Mouse (Mus musculus) liver, embryonic 16.5 days (tissue): ENCODE results near the gene Tbc1d5. TPM values are rescaled to one million over a fixed set of nuclear protein-coding genes. Genes with fewer than 3 reads are reported as not detected.

Experiments used
- ATAC-seq: fragments of 200-750 bp; cut with Nextera tagmentation; 2 replicates; pipeline ENCODE4 v1.8.0; 2017; ENCODE audit warnings: low read depth, mild to moderate bottlenecking, moderate number of reproducible peaks, moderate library complexity
- H3K27ac ChIP-seq: fragments of 300-500 bp; sonication (generic); 2 replicates; pipeline ENCODE4 v1.5.1; 2014; ENCODE audit warnings: mild to moderate bottlenecking, low read length
- H3K27me3 ChIP-seq: fragments of 300-500 bp; sonication (generic); 2 replicates; pipeline ENCODE4 v1.6.1; 2014; ENCODE audit warnings: low read depth, low read length, mixed read lengths; ENCODE audit not compliant: control insufficient read depth, insufficient read depth
- H3K36me3 ChIP-seq: fragments of 300-500 bp; sonication (generic); 2 replicates; pipeline ENCODE4 v1.6.1; 2014; ENCODE audit warnings: mild to moderate bottlenecking; ENCODE audit not compliant: control insufficient read depth, insufficient read depth
- H3K4me1 ChIP-seq: fragments of 300-500 bp; sonication (generic); 2 replicates; pipeline ENCODE4 v1.6.1; 2014; ENCODE audit warnings: low read depth, low read length, mixed read lengths; ENCODE audit not compliant: control insufficient read depth
- H3K4me2 ChIP-seq: fragments of 300-500 bp; sonication (generic); 2 replicates; pipeline ENCODE4 v1.6.1; 2014; ENCODE audit warnings: low read depth, low read length, mixed read lengths
- H3K4me3 ChIP-seq: fragments of 300-500 bp; sonication (generic); 2 replicates; pipeline ENCODE4 v1.5.1; 2014; ENCODE audit warnings: low read depth, mild to moderate bottlenecking, low read length
- H3K9ac ChIP-seq: fragments of 300-500 bp; sonication (generic); 2 replicates; pipeline ENCODE4 v1.6.1; 2014; ENCODE audit warnings: low read depth, low read length
- H3K9me3 ChIP-seq: fragments of 300-500 bp; sonication (generic); replicated peaks from 2 replicates; pipeline ENCODE4 v1.6.1; 2016; ENCODE audit warnings: low read length; ENCODE audit not compliant: control insufficient read depth
- WGBS: fragments of 180-500 bp; shearing (Covaris S2); extraction: QIAGEN DNeasy Blood & Tissue Kit; methylation state at CpG from one replicate; pipeline ENCODE4 v1.1.7; 2014; ENCODE audit not compliant: insufficient replicate concordance; 5-methylcytosine and 5-hydroxymethylcytosine counted together
- polyA plus RNA-seq: library from polyadenylated mRNA; unstranded; fragments of >200 nt; fragmentation: Nextera tagmentation; extraction: Ambion mirVana; gene quantifications from 2 replicates; pipeline ENCODE4 v1.2.1, GENCODE M21; 2015

Tbc1d5 gene
- polyA plus RNA-seq, 1 experiment from 2014 or later = 4.3 TPM

- no peaks in the 10 kb centered on the region for H3K9me3 ChIP-seq
- H3K36me3 ChIP-seq = no peaks in the 10 kb centered on the region
- H3K4me3 ChIP-seq = no peak overlapping the region
- 0 out of 2 replicates have a peak, but pooled peaks have one; percentile 32 for ATAC-seq
- H3K4me1 ChIP-seq = no peaks in the 10 kb centered on the region
- H3K4me2 ChIP-seq = no peak overlapping the region
- no peaks in the 10 kb centered on the region for H3K27me3 ChIP-seq
- 90% methylated on average over 5 of the region's 5 CpGs for WGBS
- H3K9ac ChIP-seq = no peak overlapping the region
- H3K27ac ChIP-seq = no peak overlapping the region
These were observed 19.9 kb downstream of the Tbc1d5 start for GRCm38 (mm10) chr17:51159261-51159660.

GRCm38 (mm10) chr17:51150999-51151398 lies 28.2 kb downstream of the Tbc1d5 start:
- no peak for ATAC-seq
- WGBS = 72% methylated on average over 3 of the region's 3 CpGs
- no peak overlapping the region for H3K4me3 ChIP-seq

GRCm38 (mm10) chr17:51144983-51145382 lies 34.2 kb downstream of the Tbc1d5 start:
- Histone ChIP-seq H3K27ac (no peak overlapping the region), H3K4me3 (no peak overlapping the region), H3K36me3 (no peaks in the 10 kb centered on the region), H3K9ac (no peak overlapping the region), H3K4me2 (no peak overlapping the region), H3K27me3 (no peaks in the 10 kb centered on the region), H3K4me1 (no peaks in the 10 kb centered on the region), H3K9me3 (no peaks in the 10 kb centered on the region)
- ATAC-seq = no peak
- WGBS = 64% methylated on average over 4 of the region's 4 CpGs

More at GRCm38 (mm10) chr17:51150999-51151398, 28.2 kb downstream of the Tbc1d5 start:
- no peaks in the 10 kb centered on the region for H3K27me3 ChIP-seq
- H3K4me1 ChIP-seq = no peaks in the 10 kb centered on the region
- no peaks in the 10 kb centered on the region for H3K36me3 ChIP-seq
- H3K27ac ChIP-seq = no peak overlapping the region
- H3K9ac ChIP-seq = no peak overlapping the region
- no peaks in the 10 kb centered on the region for H3K9me3 ChIP-seq
- H3K4me2 ChIP-seq = no peak overlapping the region

GRCm38 (mm10) chr17:51142095-51142494 lies 37.1 kb downstream of the Tbc1d5 start:
- Histone ChIP-seq H3K9ac (no peak overlapping the region), H3K4me2 (no peak overlapping the region), H3K27me3 (no peaks in the 10 kb centered on the region), H3K4me3 (no peak overlapping the region), H3K9me3 (no peaks in the 10 kb centered on the region), H3K27ac (no peak overlapping the region), H3K4me1 (no peaks in the 10 kb centered on the region), H3K36me3 (no peaks in the 10 kb centered on the region)
- no peak for ATAC-seq
- 84% methylated on average over 4 of the region's 4 CpGs for WGBS

GRCm38 (mm10) chr17:51111194-51111593 lies 68.0 kb downstream of the Tbc1d5 start:
- Histone ChIP-seq H3K4me1 (no peaks in the 10 kb centered on the region), H3K9ac (no peak overlapping the region), H3K4me2 (no peak overlapping the region), H3K9me3 (no peaks in the 10 kb centered on the region), H3K4me3 (no peak overlapping the region), H3K36me3 (no peaks in the 10 kb centered on the region), H3K27me3 (no peaks in the 10 kb centered on the region), H3K27ac (no peak overlapping the region)
- no peak for ATAC-seq
- WGBS = 56% methylated on average over 2 of the region's 2 CpGs

- no peak overlapping the region for H3K9ac ChIP-seq
- no peaks in the 10 kb centered on the region for H3K27me3 ChIP-seq
- ATAC-seq = no peak
- WGBS = 56% methylated on average over 1 of the region's 1 CpGs
- no peak overlapping the region for H3K4me2 ChIP-seq
- H3K9me3 ChIP-seq = no peaks in the 10 kb centered on the region; the same call in 1 of the 2 replicates
- H3K4me3 ChIP-seq = no peak overlapping the region
- no peaks in the 10 kb centered on the region for H3K4me1 ChIP-seq
- H3K36me3 ChIP-seq = peaks cover 2% of the 10 kb centered on the region; the same call in 1 of the 2 replicates
- H3K27ac ChIP-seq = no peak overlapping the region
These were observed 74.9 kb downstream of the Tbc1d5 start for GRCm38 (mm10) chr17:51104294-51104693.

GRCm38 (mm10) chr17:51043869-51044268 lies 135.3 kb downstream of the Tbc1d5 start:
- 56% methylated on average over 1 of the region's 1 CpGs for WGBS
- Histone ChIP-seq H3K36me3 (no peaks in the 10 kb centered on the region), H3K4me1 (no peaks in the 10 kb centered on the region), H3K9ac (no peak overlapping the region), H3K27me3 (no peaks in the 10 kb centered on the region), H3K4me2 (peak overlapping the region; percentile 61; the same call in 1 of the 2 replicates), H3K9me3 (no peaks in the 10 kb centered on the region), H3K27ac (no peak overlapping the region), H3K4me3 (no peak overlapping the region)
- ATAC-seq = no peak

GRCm38 (mm10) chr17:51040861-51041260 lies 138.3 kb downstream of the Tbc1d5 start:
- Histone ChIP-seq H3K27ac (no peak overlapping the region), H3K9me3 (no peaks in the 10 kb centered on the region), H3K4me3 (no peak overlapping the region), H3K4me2 (no peak overlapping the region), H3K36me3 (no peaks in the 10 kb centered on the region), H3K9ac (no peak overlapping the region), H3K4me1 (no peaks in the 10 kb centered on the region), H3K27me3 (no peaks in the 10 kb centered on the region)
- ATAC-seq = no peak
- 13% methylated on average over 1 of the region's 1 CpGs for WGBS

- H3K27ac ChIP-seq = no peak overlapping the region
- no peak overlapping the region for H3K9ac ChIP-seq
- ATAC-seq = no peak
- no peaks in the 10 kb centered on the region for H3K4me1 ChIP-seq
- 81% methylated on average over 5 of the region's 5 CpGs for WGBS
- no peaks in the 10 kb centered on the region for H3K27me3 ChIP-seq
- no peaks in the 10 kb centered on the region for H3K36me3 ChIP-seq
- no peaks in the 10 kb centered on the region for H3K9me3 ChIP-seq
- no peak overlapping the region for H3K4me2 ChIP-seq
- H3K4me3 ChIP-seq = no peak overlapping the region
These were observed 155.9 kb downstream of the Tbc1d5 start for GRCm38 (mm10) chr17:51023227-51023626.
